Mouse (Mus musculus) inflammation-experienced regulatory T-cells, adult 16 weeks (primary cell): ENCODE measurements around the gene Slc44a2. TPM values are rescaled to one million over a fixed set of nuclear protein-coding genes. Genes with fewer than 3 reads are reported as not detected.

ENCODE experiments used
- polyA plus RNA-seq: library from polyadenylated mRNA; unstranded; fragments of 100-300 nt; shearing (Covaris generic); gene quantifications from one replicate; pipeline ENCODE4 v1.2.1, GENCODE M21; 2017

Gene Slc44a2
- 583 TPM for polyA plus RNA-seq

DNA sequence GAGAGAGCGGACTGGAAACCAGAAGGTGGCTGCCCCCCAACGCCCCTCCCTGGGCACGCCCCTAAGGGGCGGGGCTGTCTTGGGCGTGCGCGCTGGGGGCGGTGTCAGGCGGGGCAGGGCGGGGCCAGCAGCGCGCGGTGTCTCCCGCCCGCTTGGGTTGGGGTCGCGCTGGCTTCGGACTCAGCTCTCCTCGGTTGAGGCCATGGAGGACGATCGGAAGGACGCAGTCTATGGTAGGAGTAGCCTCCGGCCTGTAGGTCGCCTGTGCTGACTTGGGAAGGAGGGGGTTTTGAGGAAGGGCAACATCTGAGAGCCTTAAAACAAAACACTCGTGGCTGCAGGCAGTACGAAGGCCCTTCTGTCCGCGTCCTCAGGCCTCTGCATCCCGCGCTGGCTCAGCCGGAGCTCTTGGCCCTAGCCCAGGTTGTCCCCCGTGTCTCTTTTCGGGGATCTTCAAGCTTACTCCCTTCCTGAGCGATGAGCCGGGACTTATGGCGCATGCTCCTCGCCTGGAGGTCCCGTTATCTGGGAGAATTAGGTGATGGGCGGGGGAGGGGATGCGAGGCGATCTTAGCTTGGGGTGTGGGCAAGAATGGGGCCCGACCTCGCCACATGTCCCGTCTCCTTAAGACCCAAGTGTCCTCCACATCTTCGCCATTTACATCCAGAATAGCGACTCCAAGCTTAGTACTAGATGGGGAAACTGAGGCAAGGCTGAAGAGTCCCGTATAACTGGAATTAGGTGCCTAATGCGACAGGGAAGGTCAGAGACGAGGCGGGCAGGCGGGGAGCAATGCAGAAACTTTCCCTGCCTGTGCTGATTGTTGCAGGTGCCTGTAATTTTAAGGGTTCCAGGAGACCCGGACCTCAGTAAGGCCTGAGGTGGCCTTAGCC, at the start of gene Slc44a2:
Gene Slc44a2, plus strand, starts transcription at position 80 of the 894 bp plus-strand sequence.

DNA sequence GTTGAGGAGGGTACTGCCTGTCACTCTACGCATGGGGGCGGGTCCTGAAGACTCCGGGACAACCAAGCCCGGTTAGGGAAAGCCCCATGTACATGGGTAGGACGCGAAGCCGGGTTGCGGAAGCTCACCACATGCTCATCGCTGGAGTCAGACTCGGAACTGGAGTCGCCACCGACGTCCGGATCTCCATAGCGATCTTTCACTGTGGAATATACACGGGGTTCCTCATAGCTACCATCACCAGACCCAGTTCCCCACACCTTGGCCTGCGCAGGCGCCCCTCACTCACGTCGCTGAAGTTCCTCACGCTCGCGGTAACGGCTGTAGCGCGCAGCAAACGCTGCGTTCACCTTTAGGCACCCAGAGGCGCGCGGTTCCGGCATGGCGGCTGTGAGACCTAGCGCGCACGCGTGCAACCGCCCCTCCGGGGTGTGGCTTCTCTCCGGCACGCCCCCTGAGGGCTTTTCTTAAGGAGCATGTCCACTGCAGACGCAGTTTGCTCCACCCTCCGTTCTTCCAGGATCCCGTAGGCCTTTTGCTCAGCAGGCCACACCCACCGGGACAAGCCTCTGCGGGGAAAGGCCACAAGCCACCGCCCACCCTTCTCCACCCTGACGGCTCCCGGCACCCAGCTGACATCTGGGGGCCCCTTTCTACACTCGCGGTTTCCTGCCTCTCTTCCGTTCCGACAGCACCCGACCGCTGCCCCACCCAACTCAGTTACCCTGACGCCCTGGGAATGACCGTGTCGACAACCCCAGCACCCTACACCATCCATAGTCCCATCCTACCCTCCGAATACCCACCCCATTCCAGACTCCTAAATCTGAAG, 32.7 kb upstream of the Slc44a2 start, which contains the start of gene Kri1:
Gene Kri1, minus strand, starts transcription at position 399 of the 832 bp plus-strand sequence.

DNA sequence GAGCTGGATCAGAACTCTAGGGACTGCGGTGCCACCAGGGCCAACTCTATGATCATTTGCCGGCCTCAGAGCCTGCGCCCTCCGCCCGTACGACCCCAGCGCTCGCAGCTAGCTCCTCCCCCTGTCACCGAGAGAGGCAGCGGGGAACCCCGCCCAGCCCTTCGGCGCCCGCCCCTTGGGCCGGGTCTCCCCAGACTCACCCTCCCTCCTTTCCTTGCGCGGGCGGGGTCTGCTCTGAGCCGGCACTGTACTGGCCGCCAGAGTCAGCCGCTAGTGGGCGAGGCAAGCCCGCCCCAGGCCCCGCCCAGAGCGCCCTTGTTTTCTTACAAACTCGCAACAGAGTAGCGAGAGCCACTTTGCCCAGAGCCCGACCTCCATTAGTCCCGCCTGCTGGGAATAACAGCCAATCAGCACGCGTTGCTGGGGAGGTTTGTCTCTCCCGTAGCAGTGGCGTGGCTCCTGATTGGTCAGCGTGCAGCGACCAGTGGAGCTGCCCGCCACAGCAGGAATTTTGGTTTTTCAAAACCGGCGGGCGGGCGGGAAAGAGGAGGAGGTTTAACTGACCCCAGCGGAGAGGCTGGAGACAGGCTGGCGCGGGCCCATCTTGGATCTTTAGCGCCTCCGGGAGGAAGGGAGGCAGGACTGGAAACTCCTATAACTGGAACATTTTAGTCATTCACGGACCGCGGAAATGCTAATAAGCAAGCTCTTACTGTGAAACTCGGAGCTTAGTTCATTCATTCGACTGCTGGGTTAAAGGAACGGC, 29.3 kb upstream of the Slc44a2 start, which contains the start of gene Cdkn2d:
Gene Cdkn2d, minus strand, starts transcription at position 386 of the 766 bp plus-strand sequence.

DNA sequence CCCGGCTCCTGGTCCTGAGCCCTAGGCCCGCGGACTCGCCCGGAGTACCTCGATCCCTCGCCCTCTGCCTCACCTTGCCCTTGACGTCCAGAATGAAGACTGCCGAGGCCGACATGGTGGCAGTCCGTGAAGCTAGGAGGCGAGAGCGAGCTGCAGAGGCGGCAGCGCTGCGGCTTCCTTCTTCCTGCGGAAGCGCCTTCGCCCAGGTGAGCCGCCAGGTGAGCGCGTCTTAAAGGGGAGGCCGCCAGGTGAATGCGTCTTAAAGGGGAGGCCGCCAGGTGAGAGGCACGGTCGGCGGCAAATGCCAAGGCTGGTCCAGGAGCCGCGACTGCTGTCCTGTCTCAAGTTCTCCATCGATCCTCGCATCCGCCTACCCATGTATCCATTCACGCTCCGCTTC, 8.4 kb upstream of the Slc44a2 start, which contains the start of gene Ap1m2:
Gene Ap1m2, minus strand, starts transcription at position 204 of the 400 bp plus-strand sequence.

DNA sequence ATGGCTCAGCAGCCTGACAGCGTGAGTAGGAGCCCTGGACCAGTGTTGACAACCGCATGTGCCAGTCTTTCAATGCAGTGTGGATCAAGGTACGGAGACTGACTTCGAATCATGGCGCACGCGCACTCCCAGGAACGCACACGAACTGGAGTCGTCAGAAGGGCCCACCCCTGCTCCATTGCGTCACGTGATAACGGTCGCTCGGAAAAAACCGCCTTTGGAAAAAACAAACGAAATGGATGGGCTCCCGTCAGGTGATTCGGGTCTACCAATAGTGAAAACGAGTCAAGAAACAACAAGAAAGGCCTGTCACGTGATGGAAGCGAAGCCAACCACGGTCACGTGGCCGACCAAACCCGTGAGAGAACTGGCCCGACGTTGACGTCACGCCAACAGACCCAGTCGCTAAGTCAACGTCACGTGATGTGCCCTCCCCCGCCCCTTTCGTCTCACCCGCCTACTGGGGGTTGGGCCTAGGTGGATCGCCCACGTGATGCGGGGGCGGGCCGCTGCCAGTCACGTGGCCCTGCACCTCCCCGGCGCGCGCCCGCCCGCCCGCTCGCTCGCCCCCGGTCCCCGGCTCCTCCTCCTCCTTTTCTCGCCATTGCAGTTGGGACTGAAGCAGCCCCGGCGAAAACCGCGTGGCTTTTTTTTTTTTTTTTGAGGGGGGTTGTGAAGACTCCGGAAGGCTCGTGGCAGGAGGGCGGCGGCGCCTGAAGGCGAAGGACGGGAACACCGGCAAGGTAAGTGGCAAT, 47.0 kb downstream of the Slc44a2 start, which contains the start of gene Ilf3:
Gene Ilf3, plus strand, starts transcription at position 515 of the 755 bp plus-strand sequence.

Other genes starting within 250 kb of the Slc44a2 start
- gene Gm49373, start 247.6 kb upstream of the Slc44a2 start, polyA plus RNA-seq: 0.29 TPM
- gene Fdx1l, start 247.1 kb upstream of the Slc44a2 start, polyA plus RNA-seq: 39.6 TPM
- 5.8 TPM for gene Gm38431, start 228.7 kb upstream of the Slc44a2 start, polyA plus RNA-seq
- 72.7 TPM for gene Raver1, start 228.7 kb upstream of the Slc44a2 start, polyA plus RNA-seq
- 120 TPM for gene Tyk2, start 189.5 kb upstream of the Slc44a2 start, polyA plus RNA-seq
- 345 TPM for gene Cdc37, start 170.7 kb upstream of the Slc44a2 start, polyA plus RNA-seq
- 0.62 TPM for gene Pde4a, start 155.0 kb upstream of the Slc44a2 start, polyA plus RNA-seq
- gene Keap1, start 81.3 kb upstream of the Slc44a2 start, polyA plus RNA-seq: 48.0 TPM
- not detected for gene S1pr5, start 72.3 kb upstream of the Slc44a2 start, polyA plus RNA-seq
- 76.7 TPM for gene Atg4d, start 55.4 kb upstream of the Slc44a2 start, polyA plus RNA-seq
- 31.1 TPM for gene Kri1, start 32.7 kb upstream of the Slc44a2 start, polyA plus RNA-seq
- gene Cdkn2d, start 29.3 kb upstream of the Slc44a2 start, polyA plus RNA-seq: 105 TPM
- 2.6 TPM for gene Ap1m2, start 8.4 kb upstream of the Slc44a2 start, polyA plus RNA-seq
- gene Ilf3, start 47.2 kb downstream of the Slc44a2 start, polyA plus RNA-seq: 70.1 TPM
- gene Qtrt1, start 91.1 kb downstream of the Slc44a2 start, polyA plus RNA-seq: 39.5 TPM
- gene Dnm2, start 104.2 kb downstream of the Slc44a2 start, polyA plus RNA-seq: 282 TPM
- gene Tmed1, start 189.6 kb downstream of the Slc44a2 start, polyA plus RNA-seq: 11.5 TPM
- 40.9 TPM for gene AB124611, start 205.5 kb downstream of the Slc44a2 start, polyA plus RNA-seq
- gene Carm1, start 226.2 kb downstream of the Slc44a2 start, polyA plus RNA-seq: 8.1 TPM